Mouse (Mus musculus) skeletal muscle tissue, adult 2 months (tissue): ENCODE measurements around the gene Map2k3.
"Not testable (repeated sequence)": the region's sequence is repeated elsewhere in the genome, so short reads cannot be mapped to it uniquely, and the experiment has no call there.

Experiments used
- DNase-seq: peaks from one replicate; pipeline ENCODE4 v3.0.0-alpha.2; 2012; ENCODE audit warnings: low read depth, low spot score

The Map2k3 gene

GRCm38 (mm10) chr11:60931869-60932481 lies at the start of gene Map2k3:
TSS of gene Map2k3 (plus strand) at chr11:60932033.
- DNase-seq: peak; percentile 96

GRCm38 (mm10) chr11:60882386-60882785 lies 49.4 kb upstream of the Map2k3 start:
- no peak for DNase-seq

- DNase-seq: not testable (repeated sequence)
These were observed 44.8 kb upstream of the Map2k3 start for GRCm38 (mm10) chr11:60886986-60887385.

- DNase-seq: no peak
These were observed 42.0 kb upstream of the Map2k3 start for GRCm38 (mm10) chr11:60889861-60890260.

GRCm38 (mm10) chr11:60890286-60890685 lies 41.5 kb upstream of the Map2k3 start:
- DNase-seq: no peak

- DNase-seq: no peak
These were observed 41.1 kb upstream of the Map2k3 start for GRCm38 (mm10) chr11:60890744-60891143.

- no peak for DNase-seq
These were observed 35.9 kb upstream of the Map2k3 start for GRCm38 (mm10) chr11:60895915-60896314.

- no peak for DNase-seq
These were observed 29.8 kb upstream of the Map2k3 start for GRCm38 (mm10) chr11:60902001-60902400.

- DNase-seq: no peak
These were observed 29.3 kb upstream of the Map2k3 start for GRCm38 (mm10) chr11:60902486-60902885.

GRCm38 (mm10) chr11:60903661-60904061 lies 28.2 kb upstream of the Map2k3 start:
- DNase-seq: no peak

GRCm38 (mm10) chr11:60905407-60906120 lies 26.3 kb upstream of the Map2k3 start:
- DNase-seq: no peak

GRCm38 (mm10) chr11:60906449-60906848 lies 25.4 kb upstream of the Map2k3 start:
- DNase-seq: no peak

- DNase-seq: no peak
These were observed 23.8 kb upstream of the Map2k3 start for GRCm38 (mm10) chr11:60908073-60908472.

GRCm38 (mm10) chr11:60909626-60910025 lies 22.2 kb upstream of the Map2k3 start:
- no peak for DNase-seq

GRCm38 (mm10) chr11:60912525-60912973 lies 19.3 kb upstream of the Map2k3 start:
- DNase-seq: no peak

- DNase-seq: peak; percentile 79
These were observed 18.3 kb upstream of the Map2k3 start for GRCm38 (mm10) chr11:60913301-60914196.

GRCm38 (mm10) chr11:60914491-60914890 lies 17.3 kb upstream of the Map2k3 start, which contains the start of gene Natd1:
TSS of gene Natd1 (minus strand) at chr11:60914750.
- DNase-seq: no peak

GRCm38 (mm10) chr11:60915201-60915600 lies 16.6 kb upstream of the Map2k3 start:
- no peak for DNase-seq

GRCm38 (mm10) chr11:60920021-60920420 lies 11.8 kb upstream of the Map2k3 start:
- DNase-seq: no peak

- no peak for DNase-seq
These were observed 9.6 kb upstream of the Map2k3 start for GRCm38 (mm10) chr11:60922195-60922594.

- no peak for DNase-seq
These were observed 8.9 kb upstream of the Map2k3 start for GRCm38 (mm10) chr11:60922964-60923363.

GRCm38 (mm10) chr11:60924498-60924897 lies 7.3 kb upstream of the Map2k3 start:
- no peak for DNase-seq
